Mouse (Mus musculus): ENCODE data around the gene Igf1r. TPM values are rescaled to one million over a fixed set of nuclear protein-coding genes. Genes with fewer than 3 reads are reported as not detected.

Gene Igf1r
- polyA plus RNA-seq, 1 experiment from 2014 or later = 15.9 TPM

- Histone ChIP-seq H3K36me3 (ENCODE audit: insufficient read depth, low read length) (no peaks in the 10 kb centered on the region), H3K9me3 (ENCODE audit: low read length) (no peaks in the 10 kb centered on the region), H3K27me3 (replicated peaks; ENCODE audit: insufficient read depth, low read length) (no peaks in the 10 kb centered on the region), H3K4me2 (replicated peaks; ENCODE audit: low read depth, low read length) (no peak overlapping the region), H3K27ac (ENCODE audit: low read length) (no peak overlapping the region), H3K4me1 (ENCODE audit: insufficient read depth, low read depth, low read length) (peaks cover 3% of the 10 kb centered on the region; the same call in 1 of the 2 replicates), H3K4me3 (ENCODE audit: low read depth, low read length) (no peak overlapping the region), H3K9ac (replicated peaks; ENCODE audit: low read depth) (no peak overlapping the region)
- DNase-seq (ENCODE audit: low spot score) = peak; percentile 45
- ATAC-seq = peak; percentile 57
- WGBS = 31% methylated on average over 8 of the region's 8 CpGs
- TF ChIP-seq EP300 (IDR thresholded peaks at IDR 0.05) (peak; percentile 84), CTCF (IDR thresholded peaks at IDR 0.05) (no peak)
These were observed 35.7 kb upstream of the Igf1r start for GRCm38 (mm10) chr7:67916960-67917359.

GRCm38 (mm10) chr7:67917753-67918152, 34.9 kb upstream of the Igf1r start:
- ATAC-seq = no peak
- H3K9me3 ChIP-seq (ENCODE audit: low read length) = no peaks in the 10 kb centered on the region
- whole genome bisulfite sequencing = 88% methylated on average over 2 of the region's 2 CpGs
- no peak overlapping the region for H3K4me3 ChIP-seq (ENCODE audit: low read depth, low read length)
- no peaks in the 10 kb centered on the region for H3K27me3 ChIP-seq (replicated peaks; ENCODE audit: insufficient read depth, low read length)
- H3K4me1 ChIP-seq (ENCODE audit: insufficient read depth, low read depth, low read length) = peaks cover 3% of the 10 kb centered on the region; the same call in 1 of the 2 replicates
- TF ChIP-seq CTCF (IDR thresholded peaks at IDR 0.05) (no peak), EP300 (IDR thresholded peaks at IDR 0.05) (no peak)
- no peaks in the 10 kb centered on the region for H3K36me3 ChIP-seq (ENCODE audit: insufficient read depth, low read length)
- no peak overlapping the region for H3K9ac ChIP-seq (replicated peaks; ENCODE audit: low read depth)
- DNase-seq (ENCODE audit: low spot score) = no peak
- no peak overlapping the region for H3K27ac ChIP-seq (ENCODE audit: low read length)
- no peak overlapping the region for H3K4me2 ChIP-seq (replicated peaks; ENCODE audit: low read depth, low read length)

- H3K4me1 ChIP-seq (ENCODE audit: insufficient read depth, low read depth, low read length) = peaks cover 3% of the 10 kb centered on the region; the same call in 1 of the 2 replicates
- 54% methylated on average over 3 of the region's 3 CpGs for WGBS
- TF ChIP-seq CTCF (IDR thresholded peaks at IDR 0.05) (no peak), EP300 (IDR thresholded peaks at IDR 0.05) (no peak)
- no peak overlapping the region for H3K27ac ChIP-seq (ENCODE audit: low read length)
- DNase-seq (ENCODE audit: low spot score) (no peak), ATAC-seq (no peak)
- no peak overlapping the region for H3K9ac ChIP-seq (replicated peaks; ENCODE audit: low read depth)
- H3K4me2 ChIP-seq (replicated peaks; ENCODE audit: low read depth, low read length) = no peak overlapping the region
- no peak overlapping the region for H3K4me3 ChIP-seq (ENCODE audit: low read depth, low read length)
- H3K27me3 ChIP-seq (replicated peaks; ENCODE audit: insufficient read depth, low read length) = no peaks in the 10 kb centered on the region
- no peaks in the 10 kb centered on the region for H3K9me3 ChIP-seq (ENCODE audit: low read length)
- no peaks in the 10 kb centered on the region for H3K36me3 ChIP-seq (ENCODE audit: insufficient read depth, low read length)
These were observed 33.2 kb upstream of the Igf1r start for GRCm38 (mm10) chr7:67919467-67919866.

DNA sequence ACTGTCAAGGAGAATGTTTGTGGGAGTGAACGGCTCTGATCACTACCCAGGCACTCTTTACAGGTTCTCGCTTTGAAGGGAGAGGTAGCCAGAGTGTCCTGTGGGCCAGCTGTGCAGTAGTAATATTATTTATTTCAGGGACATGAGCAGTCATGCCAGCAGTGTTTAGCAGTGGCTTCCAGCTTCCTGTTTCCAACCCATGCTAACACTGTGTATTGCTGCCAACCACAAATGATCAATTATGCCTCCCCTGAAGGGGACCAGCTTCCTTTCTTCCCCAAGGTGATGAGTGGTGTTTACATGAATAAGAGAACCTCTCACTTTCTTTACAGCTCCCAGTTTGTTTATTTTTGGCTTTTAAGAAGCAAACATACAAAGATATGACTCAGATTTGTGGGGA, 28.4 kb upstream of the Igf1r start:
- H3K4me2 ChIP-seq (replicated peaks; ENCODE audit: low read depth, low read length) = no peak overlapping the region
- H3K27ac ChIP-seq (ENCODE audit: low read length) = no peak overlapping the region
- TF ChIP-seq CTCF (IDR thresholded peaks at IDR 0.05) (no peak), EP300 (IDR thresholded peaks at IDR 0.05) (no peak)
- H3K4me3 ChIP-seq (ENCODE audit: low read depth, low read length) = no peak overlapping the region
- H3K9ac ChIP-seq (replicated peaks; ENCODE audit: low read depth) = no peak overlapping the region
- H3K9me3 ChIP-seq (ENCODE audit: low read length) = no peaks in the 10 kb centered on the region
- H3K4me1 ChIP-seq (ENCODE audit: insufficient read depth, low read depth, low read length) = no peaks in the 10 kb centered on the region
- DNase-seq (ENCODE audit: low spot score) (no peak), ATAC-seq (no peak)
- no peaks in the 10 kb centered on the region for H3K27me3 ChIP-seq (replicated peaks; ENCODE audit: insufficient read depth, low read length)
- H3K36me3 ChIP-seq (ENCODE audit: insufficient read depth, low read length) = no peaks in the 10 kb centered on the region
- 32% methylated on average over 2 of the region's 2 CpGs for WGBS

GRCm38 (mm10) chr7:67930132-67930531, 22.5 kb upstream of the Igf1r start:
- no peak overlapping the region for H3K4me3 ChIP-seq (ENCODE audit: low read depth, low read length)
- no peak for ATAC-seq
- TF ChIP-seq CTCF (IDR thresholded peaks at IDR 0.05) = no peak
- no peak for TF ChIP-seq EP300 (IDR thresholded peaks at IDR 0.05)
- H3K4me2 ChIP-seq (replicated peaks; ENCODE audit: low read depth, low read length) = no peak overlapping the region
- H3K27ac ChIP-seq (ENCODE audit: low read length) = no peak overlapping the region
- no peaks in the 10 kb centered on the region for H3K36me3 ChIP-seq (ENCODE audit: insufficient read depth, low read length)
- no peaks in the 10 kb centered on the region for H3K9me3 ChIP-seq (ENCODE audit: low read length)
- no peak for DNase-seq (ENCODE audit: low spot score)
- no peaks in the 10 kb centered on the region for H3K4me1 ChIP-seq (ENCODE audit: insufficient read depth, low read depth, low read length)
- H3K27me3 ChIP-seq (replicated peaks; ENCODE audit: insufficient read depth, low read length) = no peaks in the 10 kb centered on the region
- WGBS = 63% methylated on average over 3 of the region's 3 CpGs
- H3K9ac ChIP-seq (replicated peaks; ENCODE audit: low read depth) = no peak overlapping the region

DNA sequence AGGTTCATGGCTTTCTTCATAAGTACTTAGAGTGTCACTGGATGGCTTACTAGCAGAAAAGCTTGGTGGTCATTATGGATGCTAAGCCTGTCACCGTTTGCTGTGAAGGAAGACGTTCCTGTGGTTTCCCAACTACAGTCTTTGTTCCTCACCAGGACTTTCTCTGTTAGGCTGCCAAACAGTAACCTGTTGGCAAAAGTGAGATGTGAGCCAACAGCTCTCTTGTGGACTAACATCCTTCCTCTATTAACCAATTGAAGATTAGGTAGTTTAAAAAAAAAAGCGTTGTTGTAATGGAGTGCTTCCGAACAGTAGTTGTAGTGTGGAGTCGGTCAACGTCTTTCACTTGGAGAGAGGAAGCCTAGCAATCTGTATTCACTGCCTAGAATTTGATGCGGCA, 15.8 kb upstream of the Igf1r start:
- H3K27ac ChIP-seq (ENCODE audit: low read length) = no peak overlapping the region
- H3K36me3 ChIP-seq (ENCODE audit: insufficient read depth, low read length) = no peaks in the 10 kb centered on the region
- H3K4me3 ChIP-seq (ENCODE audit: low read depth, low read length) = no peak overlapping the region
- H3K9ac ChIP-seq (replicated peaks; ENCODE audit: low read depth) = no peak overlapping the region
- DNase-seq (ENCODE audit: low spot score) (no peak), ATAC-seq (no peak)
- WGBS = 58% methylated on average over 7 of the region's 7 CpGs
- H3K9me3 ChIP-seq (ENCODE audit: low read length) = no peaks in the 10 kb centered on the region
- TF ChIP-seq EP300 (IDR thresholded peaks at IDR 0.05) (no peak), CTCF (IDR thresholded peaks at IDR 0.05) (no peak)
- H3K27me3 ChIP-seq (replicated peaks; ENCODE audit: insufficient read depth, low read length) = no peaks in the 10 kb centered on the region
- no peak overlapping the region for H3K4me2 ChIP-seq (replicated peaks; ENCODE audit: low read depth, low read length)
- no peaks in the 10 kb centered on the region for H3K4me1 ChIP-seq (ENCODE audit: insufficient read depth, low read depth, low read length)

DNA sequence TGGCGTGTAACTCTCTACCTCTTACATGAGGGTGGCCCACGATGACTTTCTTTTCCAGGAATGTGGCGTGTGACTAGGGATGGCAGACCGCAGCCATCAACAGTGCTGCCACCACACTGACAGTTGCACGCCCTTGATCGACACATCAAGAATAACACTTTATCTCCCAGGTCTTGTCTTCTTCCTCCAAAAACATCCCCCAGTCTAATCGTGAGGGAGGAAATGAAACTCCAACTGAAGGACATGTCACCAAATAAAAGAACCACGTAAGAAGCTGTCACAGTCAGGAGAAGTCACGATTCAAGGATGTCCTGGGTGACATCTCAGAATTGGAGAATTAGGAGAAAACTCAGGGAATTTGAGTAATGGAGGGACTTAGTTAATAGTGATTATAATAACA, 8.8 kb upstream of the Igf1r start:
- TF ChIP-seq EP300 (IDR thresholded peaks at IDR 0.05) (no peak), CTCF (IDR thresholded peaks at IDR 0.05) (no peak)
- Histone ChIP-seq H3K4me1 (ENCODE audit: insufficient read depth, low read depth, low read length) (no peaks in the 10 kb centered on the region), H3K4me2 (replicated peaks; ENCODE audit: low read depth, low read length) (no peak overlapping the region), H3K4me3 (ENCODE audit: low read depth, low read length) (no peak overlapping the region), H3K27me3 (replicated peaks; ENCODE audit: insufficient read depth, low read length) (no peaks in the 10 kb centered on the region), H3K36me3 (ENCODE audit: insufficient read depth, low read length) (no peaks in the 10 kb centered on the region), H3K9ac (replicated peaks; ENCODE audit: low read depth) (no peak overlapping the region), H3K27ac (ENCODE audit: low read length) (no peak overlapping the region), H3K9me3 (ENCODE audit: low read length) (no peaks in the 10 kb centered on the region)
- WGBS = 60% methylated on average over 9 of the region's 9 CpGs
- DNase-seq (ENCODE audit: low spot score) = no peak
- ATAC-seq = no peak
